32 mouse cellular contexts compared by ENCODE assay signal in genomic region chr10:94825951-94826350, GRCm38 (mm10).
A peak's percentile ranks its signal among the peaks of the same experiment; 100 is the strongest.
DNase-seq lines count a peak whose midpoint lies in the region; ATAC-seq and TF ChIP-seq lines count a peak whose summit lies in the region.
"Had no signal": no experiment of that assay in that cellular context is flagged by ENCODE, and none has a peak within 500 bp of the region (broad histone marks: within the 10 kb centered on the region; RNA-seq: fewer than 3 reads in every experiment).

No protein-coding gene starts in this region.

- H3K9ac ChIP-seq in liver, embryonic 16.5 days (ENCODE audit: low read depth, low read length), result no peak overlapping the region
- no peak overlapping the region for H3K9ac ChIP-seq in lung, postnatal 0 days (replicated peaks; ENCODE audit: low read depth)
- no peak overlapping the region for H3K9ac ChIP-seq in CH12.LX (ENCODE audit: insufficient read depth, low read depth)
- H3K9ac ChIP-seq: embryonic facial prominence, embryonic 13.5 days; forebrain, embryonic 12.5 days; forebrain, postnatal 0 days; hindbrain, embryonic 15.5 days; limb, embryonic 13.5 days; liver, embryonic 13.5 days; midbrain, embryonic 12.5 days; neural tube, embryonic 12.5 days had no signal

- no peak for DNase-seq in liver
- DNase-seq in lung, postnatal 0 days (ENCODE audit: low spot score), result no peak
- DNase-seq in lung, postnatal 10 days, result no peak
- peak; percentile 91 for DNase-seq in CH12.LX (ENCODE audit: extremely low read depth)
- no peak for DNase-seq in layer of hippocampus, adult 11-12 months (ENCODE audit: low spot score)
- DNase-seq: adrenal gland, postnatal 25 days; cerebellum, adult 18-20 months; cerebellum, postnatal 10 days; forebrain, postnatal 0 days; gastrocnemius, postnatal 10 days; heart, postnatal 14 days; kidney, adult 11 months; kidney, postnatal 14 days; liver, embryonic 13.5 days; thymus, adult 2 months; thymus, postnatal 36 days had no signal

- ATAC-seq in liver, embryonic 16.5 days (ENCODE audit: low read depth), result peak; percentile 25; the same call in 1 of the 2 replicates
- ATAC-seq in lung, postnatal 0 days, result no peak
- ATAC-seq in neutrophil, adult 5-6 weeks (ENCODE audit: extremely low read depth, insufficient number of reproducible peaks, low FRiP score, poor library complexity, severe bottlenecking), result peak; percentile 10; the same call in 1 of the 2 replicates
- ATAC-seq: forebrain, postnatal 0 days; inflammation-experienced regulatory T-cells, adult 6 months had no signal

- no peaks in the 10 kb centered on the region; the same call in 1 of the 2 replicates for H3K4me1 ChIP-seq in liver, embryonic 16.5 days (ENCODE audit: control insufficient read depth, low read depth, low read length)
- H3K4me1 ChIP-seq in lung, postnatal 0 days (ENCODE audit: insufficient read depth, low read depth, low read length), result peaks cover 13% of the 10 kb centered on the region; the same call in 1 of the 2 replicates
- H3K4me1 ChIP-seq in CH12.LX (ENCODE audit: control insufficient read depth in 1 of 2, insufficient read depth in 2 of 2), result peaks cover 27 to 89% of the 10 kb centered on the region in 2 experiments
- H3K4me1 ChIP-seq: midbrain, embryonic 12.5 days; neural tube, embryonic 12.5 days had no signal

- H3K36me3 ChIP-seq in liver, embryonic 16.5 days (ENCODE audit: control insufficient read depth, insufficient read depth), result no peaks in the 10 kb centered on the region
- no peaks in the 10 kb centered on the region for H3K36me3 ChIP-seq in lung, postnatal 0 days (ENCODE audit: insufficient read depth, low read length)
- peaks cover 17 to 39% of the 10 kb centered on the region in 2 experiments for H3K36me3 ChIP-seq in CH12.LX (replicated peaks in 1 of 2; ENCODE audit: control insufficient read depth in 1 of 2, insufficient read depth in 1 of 2, low read length in 1 of 2)
- H3K36me3 ChIP-seq: embryonic facial prominence, embryonic 13.5 days; limb, embryonic 13.5 days; liver, embryonic 13.5 days had no signal

- in situ Hi-C loops in CH12.LX (cut with MboI; ENCODE audit: low pct_ligation_motif_present, low pct_unique_long_range_greater_than_20kb, low sequenced_read_pairs), result no loop called here

- TF ChIP-seq POLR2A in CH12.LX (IDR thresholded peaks at IDR 0.05; ENCODE audit: low read depth, low read length), result no peak

- TF ChIP-seq RAD21 in CH12.LX (IDR thresholded peaks at IDR 0.05; ENCODE audit: low read depth, low read length), result no peak

- no peak for TF ChIP-seq CTCF in lung, postnatal 0 days (IDR thresholded peaks at IDR 0.05)
- TF ChIP-seq CTCF in CH12.LX (conservative IDR thresholded peaks at IDR 0.05 in 1 of 2, IDR thresholded peaks at IDR 0.05 in 1 of 2; ENCODE audit: low read depth in 2 of 2, low read length in 2 of 2), result 0 out of 4 replicates have a peak, but pooled peaks of 1 of the 2 experiments have one; percentile 9

- H3K27ac ChIP-seq in liver, embryonic 16.5 days (ENCODE audit: low read length), result no peak overlapping the region
- peak overlapping the region; percentile 2; the same call in 1 of the 2 replicates for H3K27ac ChIP-seq in lung, postnatal 0 days (ENCODE audit: low read length)
- H3K27ac ChIP-seq in CH12.LX (ENCODE audit: insufficient read depth, low read depth), result 0 out of 2 replicates have a peak overlapping the region, but pooled peaks have one; percentile 0
- H3K27ac ChIP-seq: embryonic facial prominence, embryonic 13.5 days; forebrain, embryonic 12.5 days; hindbrain, embryonic 10.5 days; hindbrain, embryonic 15.5 days; layer of hippocampus, adult 2 months; left cerebral cortex, adult 2 months; limb, embryonic 13.5 days; liver, embryonic 13.5 days; midbrain, embryonic 12.5 days; neural tube, embryonic 12.5 days had no signal

- H3K9me3 ChIP-seq in liver, embryonic 16.5 days (replicated peaks; ENCODE audit: control insufficient read depth, low read length), result no peaks in the 10 kb centered on the region
- no peaks in the 10 kb centered on the region for H3K9me3 ChIP-seq in lung, postnatal 0 days (ENCODE audit: low read length)
- peaks cover 2% of the 10 kb centered on the region for H3K9me3 ChIP-seq in CH12.LX (replicated peaks; ENCODE audit: low read length)
- H3K9me3 ChIP-seq: embryonic facial prominence, embryonic 13.5 days; forebrain, embryonic 12.5 days; G1E; hindbrain, embryonic 10.5 days; hindbrain, embryonic 15.5 days; limb, embryonic 13.5 days; liver, embryonic 13.5 days; megakaryocyte, embryonic 14.5 days; midbrain, embryonic 12.5 days; neural tube, embryonic 12.5 days had no signal

- H3K79me2 ChIP-seq in CH12.LX (replicated peaks; ENCODE audit: control insufficient read depth, extremely low read depth, insufficient read depth, poor library complexity, severe bottlenecking), result peaks cover 5% of the 10 kb centered on the region; the same call in 1 of the 2 replicates

- no peak overlapping the region for H3K4me2 ChIP-seq in liver, embryonic 16.5 days (ENCODE audit: low read depth, low read length)
- no peak overlapping the region; the same call in 1 of the 2 replicates for H3K4me2 ChIP-seq in lung, postnatal 0 days (replicated peaks; ENCODE audit: low read depth, low read length)
- no peak overlapping the region for H3K4me2 ChIP-seq in CH12.LX (ENCODE audit: insufficient read depth, low read depth, poor library complexity, severe bottlenecking)
- H3K4me2 ChIP-seq: forebrain, embryonic 12.5 days; hindbrain, embryonic 15.5 days; limb, embryonic 13.5 days; liver, embryonic 13.5 days; midbrain, embryonic 12.5 days; neural tube, embryonic 12.5 days had no signal

- no peak overlapping the region for H3K4me3 ChIP-seq in liver, embryonic 16.5 days (ENCODE audit: low read depth, low read length)
- H3K4me3 ChIP-seq in lung, postnatal 0 days (ENCODE audit: low read depth, low read length), result no peak overlapping the region
- H3K4me3 ChIP-seq in CH12.LX (replicated peaks in 1 of 3; ENCODE audit: low read depth in 2 of 3, low read length in 2 of 3, poor library complexity in 1 of 3), result no peak overlapping the region
- H3K4me3 ChIP-seq: embryonic facial prominence, embryonic 13.5 days; erythroblast, embryonic 14.5 days; forebrain, embryonic 12.5 days; hindbrain, embryonic 10.5 days; hindbrain, embryonic 15.5 days; layer of hippocampus, adult 2 months; left cerebral cortex, adult 2 months; limb, embryonic 13.5 days; liver, embryonic 13.5 days; megakaryocyte, embryonic 14.5 days; midbrain, embryonic 12.5 days; myocyte; neural tube, embryonic 12.5 days had no signal

- dilution Hi-C loops in CH12.LX (cut with MboI; ENCODE audit: extremely low pct_ligation_motif_present, extremely low pct_unique_long_range_greater_than_20kb, low sequenced_read_pairs), result no loop called here

- WGBS in liver, embryonic 16.5 days (ENCODE audit: insufficient replicate concordance), result 85% methylated on average over 2 of the region's 2 CpGs
- 87% methylated on average over 2 of the region's 2 CpGs for WGBS in lung, postnatal 0 days

- H3K27me3 ChIP-seq in liver, embryonic 16.5 days (ENCODE audit: control insufficient read depth, insufficient read depth, low read depth, low read length), result no peaks in the 10 kb centered on the region
- no peaks in the 10 kb centered on the region for H3K27me3 ChIP-seq in lung, postnatal 0 days (replicated peaks; ENCODE audit: insufficient read depth, low read length)
- no peaks in the 10 kb centered on the region for H3K27me3 ChIP-seq in CH12.LX (replicated peaks)
- H3K27me3 ChIP-seq: forebrain, embryonic 12.5 days; hindbrain, embryonic 15.5 days; limb, embryonic 13.5 days; liver, embryonic 13.5 days; megakaryocyte, embryonic 14.5 days; midbrain, embryonic 12.5 days; neural tube, embryonic 12.5 days had no signal

- TF ChIP-seq EP300 in lung, postnatal 0 days (IDR thresholded peaks at IDR 0.05), result no peak
- peak; percentile 90 for TF ChIP-seq EP300 in CH12.LX (IDR thresholded peaks at IDR 0.05; ENCODE audit: low read length)

TF ChIP-seq in CH12.LX, 34 proteins besides CTCF, POLR2A, EP300 and RAD21 (continues in another document):
- TF ChIP-seq PAX5 (IDR thresholded peaks at IDR 0.05; ENCODE audit: low read length) (peak; percentile 92), ZC3H11A (IDR thresholded peaks at IDR 0.05; ENCODE audit: low read depth, low read length) (no peak), IRF4 (IDR thresholded peaks at IDR 0.05; ENCODE audit: low read depth, low read length) (peak; percentile 70), GABPA (IDR thresholded peaks at IDR 0.05; ENCODE audit: insufficient replicate concordance, low read depth, low read length) (no peak), NELFE (IDR thresholded peaks at IDR 0.05; ENCODE audit: low read depth, low read length) (no peak), JUND (conservative IDR thresholded peaks at IDR 0.05; ENCODE audit: low read depth, low read length) (no peak), MAZ (IDR thresholded peaks at IDR 0.05; ENCODE audit: low read depth, low read length) (peak; percentile 27; the same call in 1 of the 2 replicates), HCFC1 (IDR thresholded peaks at IDR 0.05; ENCODE audit: low read depth, low read length) (peak; percentile 29; the same call in 1 of the 2 replicates), ZKSCAN1 (IDR thresholded peaks at IDR 0.05; ENCODE audit: borderline replicate concordance, low read depth, low read length) (no peak), USF1 (IDR thresholded peaks at IDR 0.05; ENCODE audit: low read depth, low read length) (no peak), CHD1 (IDR thresholded peaks at IDR 0.05; ENCODE audit: low read depth, low read length) (0 out of 2 replicates have a peak, but pooled peaks have one; percentile 53), ETS1 (conservative IDR thresholded peaks at IDR 0.05; ENCODE audit: low read depth, low read length) (peak; percentile 100), MYC (IDR thresholded peaks at IDR 0.05; ENCODE audit: low read depth, low read length) (peak; percentile 80), TCF12 (IDR thresholded peaks at IDR 0.05; ENCODE audit: low read depth, low read length) (peak; percentile 88), BHLHE40 (IDR thresholded peaks at IDR 0.05; ENCODE audit: low read depth, low read length) (peak; percentile 83), KAT2A (IDR thresholded peaks at IDR 0.05; ENCODE audit: insufficient replicate concordance, low read length) (0 out of 2 replicates have a peak, but pooled peaks have one; percentile 36), JUN (IDR thresholded peaks at IDR 0.05; ENCODE audit: insufficient read depth, low read depth, low read length) (peak; percentile 45; the same call in 1 of the 2 replicates), ZMIZ1 (IDR thresholded peaks at IDR 0.05; ENCODE audit: low read depth, low read length) (0 out of 2 replicates have a peak, but pooled peaks have one; percentile 41), CHD2 (IDR thresholded peaks at IDR 0.05; ENCODE audit: low read length) (0 out of 2 replicates have a peak, but pooled peaks have one; percentile 44), ELF1 (IDR thresholded peaks at IDR 0.05; ENCODE audit: low read depth, low read length) (no peak), UBTF (IDR thresholded peaks at IDR 0.05; ENCODE audit: low read depth, low read length) (no peak), MAX (IDR thresholded peaks at IDR 0.05; ENCODE audit: low read length) (peak; percentile 72), RCOR1 (conservative IDR thresholded peaks at IDR 0.05; ENCODE audit: low read depth, low read length) (peak; percentile 69; the same call in 1 of the 2 replicates)
